Mouse (Mus musculus) G1E-ER4 (cell line): Measurements from ENCODE around the gene Zfhx3. TPM values are rescaled to one million over a fixed set of nuclear protein-coding genes. Genes with fewer than 3 reads are reported as not detected.

Source experiments
- GATA1 ChIP-seq: IDR thresholded peaks from one replicate; pipeline ENCODE4 v1.8.0; 2012; ENCODE audit warnings: low read length, inconsistent platforms
- polyA plus RNA-seq: library from polyadenylated mRNA; stranded (reverse); fragments of >175 nt; gene quantifications from 2 replicates; pipeline ENCODE4 v1.2.3, GENCODE M21; 2012

Zfhx3 gene
- polyA plus RNA-seq, 1 experiment = not detected

DNA sequence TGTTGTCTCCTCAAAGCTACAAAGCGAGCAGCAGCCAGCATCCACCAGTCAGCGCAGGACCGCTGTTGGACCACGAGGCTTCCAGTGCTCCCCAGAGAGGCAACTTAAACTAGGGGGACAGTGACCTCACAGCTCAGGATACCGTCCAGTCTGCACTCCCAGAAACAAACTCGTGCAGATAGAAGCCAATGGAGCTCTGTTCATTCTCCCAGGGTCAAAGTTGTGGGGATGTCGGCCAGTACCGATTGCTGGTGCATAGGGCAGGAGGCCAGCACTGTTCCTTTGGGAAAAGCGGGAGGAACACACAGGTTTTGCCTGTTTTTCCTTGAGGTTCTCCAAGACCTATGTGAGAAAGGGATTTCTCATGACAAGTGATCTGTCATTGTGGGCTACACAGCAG is 982.1 kb downstream of the Zfhx3 start:
- TF ChIP-seq GATA1 = no peak

DNA sequence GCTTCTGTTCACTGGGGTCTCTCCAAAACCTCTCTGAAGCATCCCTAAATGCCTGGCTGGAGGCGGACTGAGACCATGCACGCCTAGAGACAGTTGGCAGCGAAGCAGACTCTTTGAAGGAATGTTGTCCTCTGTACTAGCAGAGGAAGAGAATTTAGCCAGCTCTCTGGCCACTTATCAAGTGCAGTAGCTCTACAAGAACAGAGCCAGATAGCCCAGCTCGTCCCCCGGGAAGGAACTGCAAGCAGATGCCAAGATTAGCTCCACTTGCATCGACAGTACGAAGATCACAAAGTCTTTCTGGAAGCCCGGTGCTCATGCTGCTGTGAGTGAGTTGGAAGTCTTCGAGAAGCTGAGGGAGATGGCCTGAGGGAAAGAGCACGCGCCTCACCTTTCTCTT is 983.7 kb downstream of the Zfhx3 start:
- no peak for TF ChIP-seq GATA1

DNA sequence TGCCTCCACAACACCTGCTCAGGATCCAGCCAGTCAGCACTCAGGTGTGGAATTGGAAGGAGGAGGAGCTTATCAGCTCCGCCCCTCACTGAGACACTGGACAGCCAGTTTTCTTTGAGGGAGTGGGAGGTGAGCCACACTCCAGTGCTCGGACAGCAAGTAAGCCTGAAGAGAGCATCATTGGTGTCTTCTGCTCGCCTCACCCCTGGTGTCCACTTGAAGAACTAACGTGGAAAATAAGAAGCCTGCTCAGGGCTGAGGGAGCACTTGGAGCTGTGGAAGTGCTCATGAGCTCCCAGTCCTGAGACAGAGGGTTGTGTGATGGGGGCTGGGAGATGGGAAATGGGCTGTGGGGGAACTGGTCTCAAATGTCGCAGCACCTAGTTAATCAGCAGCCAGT is 988.2 kb downstream of the Zfhx3 start:
- no peak for TF ChIP-seq GATA1

DNA sequence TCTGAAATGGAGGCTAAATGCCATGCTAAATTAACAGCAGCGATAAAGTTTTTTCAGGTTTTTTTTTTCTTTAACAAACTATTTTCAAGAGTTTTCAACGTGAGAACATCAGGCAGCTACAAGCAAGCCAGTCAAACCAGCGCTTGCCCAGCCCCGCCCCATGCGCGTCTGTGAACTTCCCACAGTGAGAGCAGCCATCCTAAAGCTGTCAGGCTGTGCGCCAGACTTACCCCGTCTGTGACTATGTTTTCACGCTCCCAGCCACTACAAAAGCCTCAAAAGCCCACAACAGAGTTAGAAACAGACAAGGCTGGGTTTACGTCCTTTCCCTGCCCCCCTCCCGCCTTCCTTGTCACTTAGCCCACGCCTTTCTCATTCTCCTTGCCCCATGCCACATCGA is 989.4 kb downstream of the Zfhx3 start:
- TF ChIP-seq GATA1 = no peak

DNA sequence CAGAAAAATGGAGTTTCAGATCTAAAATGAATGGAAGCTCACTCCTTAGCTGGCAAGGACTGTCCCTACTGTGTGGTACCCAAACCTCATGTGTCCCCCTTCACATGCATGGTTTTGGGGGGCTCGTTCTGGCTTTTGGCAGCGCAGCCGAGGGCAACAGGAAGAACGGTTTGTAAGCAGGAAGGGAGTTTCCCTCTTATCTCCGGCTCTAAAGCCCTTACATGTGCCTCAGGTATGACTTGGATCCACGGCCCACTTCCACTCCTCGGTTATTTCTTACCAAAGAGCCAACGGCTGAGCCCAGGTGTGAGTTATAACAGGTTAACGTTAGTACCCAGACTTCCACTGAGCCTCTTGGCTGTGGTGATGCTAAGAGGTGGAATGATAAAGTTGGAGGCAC is 990.3 kb downstream of the Zfhx3 start:
- TF ChIP-seq GATA1 = no peak

DNA sequence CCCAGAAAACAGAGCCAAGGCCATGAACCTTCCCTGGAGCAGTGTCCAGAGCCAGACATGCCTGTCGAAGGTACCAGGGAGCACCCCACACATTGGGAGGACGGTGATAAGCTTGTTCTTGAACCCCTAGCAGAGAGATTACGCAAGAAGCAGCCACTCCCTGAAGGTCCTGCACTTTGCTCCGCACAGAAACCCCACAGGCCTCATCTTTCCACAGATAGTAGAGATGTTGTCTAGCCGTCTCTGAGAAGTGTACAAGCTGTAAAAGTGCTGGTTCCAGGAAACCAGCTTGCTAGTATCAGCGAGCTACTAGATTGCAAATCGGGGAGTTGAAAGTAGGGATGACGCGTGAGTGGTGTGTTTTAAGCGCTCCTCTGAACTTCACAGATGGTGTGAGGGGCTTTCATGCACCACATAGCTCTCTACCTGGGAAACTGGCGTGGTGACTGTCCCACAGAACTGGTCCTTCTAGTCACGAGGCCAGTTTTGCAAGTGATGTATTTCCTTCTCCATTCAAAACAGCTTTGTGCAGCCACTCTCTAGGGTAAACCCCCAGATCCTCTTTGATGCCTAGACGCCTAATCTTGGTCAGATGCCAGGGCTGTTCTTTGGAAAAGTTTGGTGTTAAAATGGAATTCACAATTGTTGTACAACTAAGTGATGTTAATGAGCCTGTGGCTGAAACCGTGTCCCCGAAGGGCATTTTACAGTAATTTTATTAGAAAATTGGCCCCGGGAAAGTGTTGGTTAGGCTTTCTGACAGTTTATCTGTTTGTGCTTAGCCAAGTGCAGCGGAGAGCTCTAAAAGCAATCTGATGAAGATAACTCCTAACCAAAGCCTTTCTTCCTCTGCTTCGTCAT is 993.6 kb downstream of the Zfhx3 start:
- no peak for TF ChIP-seq GATA1

DNA sequence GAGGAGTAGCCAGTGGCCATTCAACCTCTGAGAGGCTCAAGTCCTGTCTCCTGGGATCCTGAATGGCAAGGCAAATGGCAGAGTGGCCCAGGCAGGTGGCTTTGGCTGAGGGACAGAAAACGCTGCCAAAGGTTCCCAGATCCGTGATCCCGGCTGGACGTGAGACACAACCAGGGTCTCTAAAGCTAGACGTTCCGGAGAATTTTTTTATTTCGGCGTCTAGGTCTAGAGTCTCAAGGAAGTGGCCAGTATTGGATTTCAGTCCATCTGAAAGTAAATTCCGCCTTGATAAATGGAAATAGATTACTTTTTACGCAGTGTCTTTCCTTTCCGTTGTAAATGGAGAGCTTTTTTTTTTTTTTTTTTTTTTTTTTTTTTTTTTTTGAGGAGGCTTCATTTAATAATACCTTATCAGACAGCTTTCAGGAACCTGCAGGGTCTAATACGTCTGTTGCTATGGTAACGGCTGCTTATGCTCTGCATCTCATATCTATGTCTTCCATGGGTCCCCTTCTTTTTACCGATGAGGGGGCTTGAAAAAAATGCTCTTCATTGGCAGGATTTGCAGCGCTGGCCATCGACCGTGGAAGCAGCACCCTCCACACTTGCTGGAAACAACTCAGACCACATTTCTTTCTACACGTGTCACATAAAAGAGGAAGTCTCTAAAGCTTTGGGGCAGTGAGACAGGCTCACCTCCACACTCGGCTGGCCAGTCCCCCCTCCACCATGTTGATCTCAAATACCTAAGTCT is 994.4 kb downstream of the Zfhx3 start:
- no peak for TF ChIP-seq GATA1

DNA sequence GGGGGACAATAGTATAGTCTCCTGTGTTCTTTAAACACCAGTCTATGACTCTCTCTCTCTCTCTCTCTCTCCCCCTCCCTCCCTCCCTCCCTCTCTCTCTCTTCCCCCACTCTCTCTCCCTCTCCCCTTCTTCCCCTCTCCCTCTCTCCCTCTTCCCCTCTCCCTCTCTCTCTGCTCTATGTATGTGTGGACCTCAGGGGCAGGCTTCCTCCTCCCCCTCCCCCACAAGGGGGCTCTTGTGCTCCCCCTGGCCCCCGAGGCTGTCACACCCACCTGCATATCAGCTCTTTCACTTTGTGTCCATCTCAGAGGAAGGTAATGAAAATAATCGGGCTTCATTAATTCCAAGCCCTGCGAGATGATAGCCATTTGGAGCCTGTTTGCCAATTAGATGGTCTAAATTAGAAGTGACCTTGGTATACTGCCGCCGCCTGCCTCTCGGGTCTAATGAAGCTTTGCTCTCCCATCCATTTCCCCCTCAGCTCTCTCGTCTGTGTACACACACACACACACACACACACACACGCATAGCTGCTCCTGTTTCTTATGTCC is 995.5 kb downstream of the Zfhx3 start:
- TF ChIP-seq GATA1 = no peak

DNA sequence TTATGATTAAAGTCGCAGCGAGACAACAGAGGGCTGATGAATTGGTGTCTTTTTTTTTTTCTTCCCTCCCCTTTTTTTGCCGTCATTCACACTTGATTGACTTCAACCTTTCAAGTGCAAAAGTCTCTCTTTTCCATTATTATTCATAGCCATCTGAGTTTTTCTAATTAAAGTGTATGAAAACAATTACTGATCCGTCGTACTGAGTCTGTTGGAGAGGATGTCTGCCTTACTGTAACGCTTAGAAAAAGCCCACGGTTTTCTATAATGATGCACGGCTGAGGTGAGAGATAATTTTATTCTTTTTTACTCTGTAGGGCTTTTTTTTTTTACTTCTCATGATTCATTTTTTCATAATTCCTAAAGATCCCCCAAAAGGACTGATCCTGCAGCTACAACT is 1000.2 kb downstream of the Zfhx3 start:
- no peak for TF ChIP-seq GATA1

DNA sequence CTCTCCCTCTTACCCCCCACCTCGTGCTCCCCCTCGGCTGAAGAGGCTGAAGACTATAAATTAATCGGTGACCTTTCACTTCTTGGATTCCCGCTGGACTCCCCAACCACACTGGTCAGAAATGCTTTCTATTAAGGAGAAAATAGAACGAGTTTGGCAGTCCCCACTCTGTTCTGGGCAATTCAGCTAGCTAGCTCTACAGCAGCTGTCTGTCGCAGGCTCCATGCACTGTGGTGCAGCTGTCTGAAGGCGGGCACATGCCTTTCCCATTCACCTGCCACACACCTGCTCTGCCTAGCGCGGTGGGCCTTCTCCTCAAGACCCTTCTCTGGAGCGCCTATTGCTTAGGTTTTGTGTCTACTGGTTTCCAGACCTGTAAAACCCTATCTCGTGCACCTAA is 1000.7 kb downstream of the Zfhx3 start:
- no peak for TF ChIP-seq GATA1

DNA sequence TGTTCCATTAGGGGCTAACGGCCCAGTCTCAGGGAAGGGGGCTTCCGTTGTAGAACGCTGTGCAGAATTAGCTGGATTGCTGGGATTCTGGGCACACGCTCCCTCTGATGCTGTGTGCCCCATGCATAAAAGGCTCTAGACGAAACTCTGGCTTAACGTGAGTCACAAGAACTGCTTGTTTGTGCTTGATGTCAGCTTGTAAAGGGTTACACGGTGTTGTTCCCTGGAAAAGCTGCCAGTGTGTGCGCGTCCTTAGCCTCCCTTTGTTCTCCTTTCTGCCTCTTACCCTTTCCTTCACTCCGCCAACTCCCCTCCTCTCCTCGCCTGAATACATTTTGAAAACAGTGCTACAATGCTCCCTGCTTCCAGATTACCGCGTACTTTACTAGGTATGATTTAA is 1001.9 kb downstream of the Zfhx3 start:
- no peak for TF ChIP-seq GATA1

DNA sequence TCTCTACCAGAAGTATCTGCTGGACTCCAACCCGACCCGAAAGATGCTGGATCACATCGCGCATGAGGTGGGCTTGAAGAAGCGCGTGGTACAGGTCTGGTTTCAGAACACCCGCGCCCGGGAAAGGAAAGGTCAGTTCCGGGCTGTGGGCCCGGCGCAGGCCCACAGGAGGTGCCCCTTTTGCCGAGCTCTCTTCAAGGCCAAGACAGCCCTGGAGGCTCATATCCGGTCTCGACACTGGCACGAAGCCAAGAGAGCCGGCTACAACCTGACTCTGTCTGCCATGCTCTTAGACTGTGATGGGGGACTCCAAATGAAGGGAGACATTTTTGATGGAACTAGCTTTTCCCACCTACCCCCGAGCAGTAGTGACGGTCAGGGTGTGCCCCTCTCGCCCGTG is 1007.9 kb downstream of the Zfhx3 start:
- no peak for TF ChIP-seq GATA1

DNA sequence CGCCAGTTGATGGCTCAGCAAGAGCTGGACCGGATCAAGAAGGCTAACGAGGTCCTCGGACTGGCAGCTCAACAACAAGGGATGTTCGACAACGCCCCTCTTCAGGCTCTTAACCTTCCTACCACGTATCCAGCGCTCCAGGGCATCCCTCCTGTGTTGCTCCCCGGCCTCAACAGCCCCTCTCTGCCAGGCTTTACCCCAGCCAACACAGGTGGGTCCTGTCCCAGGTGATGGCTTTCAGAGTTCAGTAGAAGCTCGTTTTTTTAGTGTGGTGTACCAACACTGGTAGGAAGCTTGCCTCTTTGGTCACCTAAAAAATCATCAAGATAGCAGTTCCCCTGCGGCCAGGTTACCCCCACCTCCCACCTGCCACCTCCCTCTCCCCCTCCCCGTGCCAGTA is 1009.1 kb downstream of the Zfhx3 start:
- no peak for TF ChIP-seq GATA1

DNA sequence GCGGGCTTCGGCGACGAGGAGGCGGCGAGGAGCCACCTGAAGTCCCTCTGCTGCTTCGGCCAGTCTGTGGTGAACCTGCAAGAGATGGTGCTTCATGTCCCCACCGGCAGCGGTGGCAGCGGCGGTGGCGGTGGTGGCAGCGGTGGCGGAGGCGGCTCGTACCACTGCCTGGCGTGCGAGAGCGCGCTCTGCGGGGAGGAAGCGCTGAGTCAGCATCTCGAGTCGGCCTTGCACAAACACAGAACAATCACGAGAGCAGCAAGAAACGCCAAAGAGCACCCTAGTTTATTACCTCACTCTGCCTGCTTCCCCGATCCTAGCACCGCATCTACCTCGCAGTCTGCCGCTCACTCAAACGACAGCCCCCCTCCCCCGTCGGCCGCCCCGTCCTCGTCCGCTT is 1014.0 kb downstream of the Zfhx3 start:
- TF ChIP-seq GATA1 = no peak

DNA sequence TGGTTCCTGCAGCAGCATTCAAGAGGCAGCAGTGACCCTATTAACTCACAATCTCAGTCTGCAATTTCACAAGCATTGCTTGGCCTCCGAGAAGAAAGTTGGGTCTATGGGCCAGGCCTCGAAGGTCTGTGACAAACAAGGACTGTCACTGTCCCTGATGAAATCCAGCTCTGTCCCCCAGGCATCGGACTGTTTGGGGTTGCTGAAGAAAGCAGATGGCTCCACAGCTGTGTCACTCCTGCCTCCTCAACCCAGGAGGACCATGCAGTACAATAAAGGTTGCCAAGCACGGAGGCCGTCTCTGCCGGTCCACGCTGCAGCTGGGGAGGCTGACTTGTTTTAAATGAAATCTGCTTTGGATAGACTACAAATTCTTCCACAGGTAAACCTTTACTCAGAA is 1020.1 kb downstream of the Zfhx3 start:
- no peak for TF ChIP-seq GATA1

DNA sequence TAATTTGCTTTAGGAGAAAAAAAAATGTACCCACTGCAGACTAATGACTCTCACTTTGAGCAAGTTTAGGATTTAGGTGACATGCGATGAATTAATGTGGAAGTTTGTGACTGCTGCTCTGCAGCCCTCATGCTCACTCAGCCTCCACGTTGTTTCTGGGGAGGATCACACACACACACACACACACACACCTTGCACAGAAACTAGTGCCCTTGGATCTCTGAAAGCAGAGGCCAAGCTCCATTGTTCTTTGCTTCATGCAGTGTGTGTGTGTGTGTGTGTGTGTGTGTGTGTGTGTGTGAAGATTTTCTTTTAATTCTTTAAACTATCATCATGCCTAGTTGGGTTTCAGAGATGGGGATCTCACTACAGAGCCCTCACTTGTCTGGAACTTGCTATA is 1020.7 kb downstream of the Zfhx3 start:
- no peak for TF ChIP-seq GATA1

DNA sequence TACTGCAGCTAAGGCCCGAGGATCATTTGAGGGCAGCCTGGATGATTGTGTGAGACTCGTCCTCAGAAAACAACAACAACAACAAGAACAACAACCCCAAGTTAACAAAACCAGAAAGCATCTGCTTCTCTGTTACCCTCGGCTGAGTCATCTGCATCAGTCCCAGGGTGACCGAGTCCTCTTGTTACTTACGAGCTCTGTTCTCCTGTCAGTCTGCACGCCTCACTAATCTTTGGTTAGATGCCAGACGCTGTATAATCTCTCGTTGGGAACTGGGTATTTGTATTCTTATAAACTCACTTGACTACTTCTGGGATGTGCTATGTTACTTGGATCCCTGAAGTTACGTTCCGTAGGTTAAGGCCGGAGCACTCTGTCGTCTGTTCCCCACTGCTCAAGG is 1023.6 kb downstream of the Zfhx3 start:
- TF ChIP-seq GATA1 = no peak
